Mouse (Mus musculus) spleen, adult 12 weeks (tissue): ENCODE measurements around the gene Mcm3.

Experiments
- DNase-seq: peaks from one replicate; pipeline ENCODE4 v3.0.0; 2022; ENCODE audit warnings: low spot score

Mcm3 gene

DNA sequence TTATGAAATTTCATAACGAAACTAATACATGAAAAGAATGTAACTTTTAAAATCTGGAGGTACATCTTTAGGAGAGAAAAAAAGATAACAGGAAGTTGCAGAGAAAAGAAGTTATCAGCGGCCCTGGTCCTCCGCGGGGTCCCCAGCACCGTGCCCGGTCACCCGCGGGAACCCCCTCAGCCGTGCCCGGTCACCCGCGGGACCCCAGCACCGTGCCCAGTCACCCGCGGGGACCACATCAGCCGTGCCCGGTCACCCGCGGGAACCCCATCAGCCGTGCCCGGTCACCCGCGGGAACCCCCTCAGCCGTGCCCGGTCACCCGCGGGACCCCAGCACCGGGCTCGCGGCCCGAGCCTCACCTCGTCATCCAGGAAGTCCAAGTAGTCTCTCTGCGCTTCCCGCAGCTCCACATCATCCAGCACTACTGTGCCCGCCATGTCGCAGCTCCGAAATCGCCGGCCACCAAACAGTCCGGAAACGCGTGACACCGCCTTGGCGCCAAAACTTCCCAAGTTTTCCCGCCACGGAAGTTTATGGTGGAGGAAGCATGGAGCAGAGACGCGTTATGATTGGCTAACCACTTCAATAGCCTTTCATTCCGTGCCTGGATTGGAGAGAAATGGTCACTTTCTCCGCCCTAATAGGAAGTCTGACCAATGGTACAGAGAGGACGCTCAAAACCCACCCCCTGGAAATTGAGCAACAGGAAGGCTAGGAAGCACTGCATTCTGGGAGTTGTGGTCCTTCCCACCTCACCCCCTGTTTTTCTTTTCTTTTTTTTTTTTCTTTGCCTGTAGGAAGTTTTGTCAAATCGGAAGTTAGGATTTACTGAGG is at the start of gene Mcm3:
TSS of gene Mcm3 (minus strand) at position 542 of the 835 bp plus-strand sequence.
- peak; percentile 77 for DNase-seq

- DNase-seq, result no peak
These were observed 47.9 kb upstream of the Mcm3 start for GRCm38 (mm10) chr1:20868036-20868435.

- no peak for DNase-seq
These were observed 47.3 kb upstream of the Mcm3 start for GRCm38 (mm10) chr1:20867241-20867902.

DNA sequence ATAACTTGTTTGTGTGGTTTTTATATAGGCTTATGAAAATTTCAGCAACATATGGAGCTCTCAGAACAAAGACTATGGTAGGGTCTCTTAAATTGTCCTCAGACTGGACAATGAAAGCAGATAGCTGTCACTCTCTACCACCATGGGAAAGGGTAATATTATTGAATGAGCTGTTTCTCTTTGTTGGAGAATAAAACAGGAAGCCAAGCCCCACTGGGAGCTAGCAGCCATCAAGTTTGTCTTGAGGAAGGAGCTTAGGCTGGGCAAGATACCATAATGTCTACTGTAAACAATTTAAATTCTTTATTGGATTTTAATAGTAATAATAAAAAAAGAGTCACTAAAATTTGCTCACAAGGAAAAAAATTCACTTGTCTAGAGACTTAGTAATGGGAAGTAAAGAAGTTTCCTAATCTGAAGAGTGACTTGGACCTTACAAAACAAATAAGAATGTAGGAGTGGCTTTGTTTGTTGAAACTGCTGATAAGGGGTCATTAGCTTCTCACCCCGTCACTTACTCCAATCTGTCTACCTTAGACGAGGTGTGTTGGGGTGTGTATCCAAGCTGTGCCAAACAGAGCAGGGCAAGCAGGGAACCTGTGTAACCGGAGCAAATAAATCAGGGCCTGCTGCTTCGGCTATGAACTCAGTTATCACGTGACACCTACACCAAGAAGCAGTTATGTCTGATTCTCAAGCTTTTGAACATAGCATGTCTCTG is 43.5 kb upstream of the Mcm3 start:
- no peak for DNase-seq

- DNase-seq, result no peak
These were observed 41.8 kb upstream of the Mcm3 start for GRCm38 (mm10) chr1:20861865-20862264.

- DNase-seq, result no peak
These were observed 40.7 kb upstream of the Mcm3 start for GRCm38 (mm10) chr1:20860775-20861174.

DNA sequence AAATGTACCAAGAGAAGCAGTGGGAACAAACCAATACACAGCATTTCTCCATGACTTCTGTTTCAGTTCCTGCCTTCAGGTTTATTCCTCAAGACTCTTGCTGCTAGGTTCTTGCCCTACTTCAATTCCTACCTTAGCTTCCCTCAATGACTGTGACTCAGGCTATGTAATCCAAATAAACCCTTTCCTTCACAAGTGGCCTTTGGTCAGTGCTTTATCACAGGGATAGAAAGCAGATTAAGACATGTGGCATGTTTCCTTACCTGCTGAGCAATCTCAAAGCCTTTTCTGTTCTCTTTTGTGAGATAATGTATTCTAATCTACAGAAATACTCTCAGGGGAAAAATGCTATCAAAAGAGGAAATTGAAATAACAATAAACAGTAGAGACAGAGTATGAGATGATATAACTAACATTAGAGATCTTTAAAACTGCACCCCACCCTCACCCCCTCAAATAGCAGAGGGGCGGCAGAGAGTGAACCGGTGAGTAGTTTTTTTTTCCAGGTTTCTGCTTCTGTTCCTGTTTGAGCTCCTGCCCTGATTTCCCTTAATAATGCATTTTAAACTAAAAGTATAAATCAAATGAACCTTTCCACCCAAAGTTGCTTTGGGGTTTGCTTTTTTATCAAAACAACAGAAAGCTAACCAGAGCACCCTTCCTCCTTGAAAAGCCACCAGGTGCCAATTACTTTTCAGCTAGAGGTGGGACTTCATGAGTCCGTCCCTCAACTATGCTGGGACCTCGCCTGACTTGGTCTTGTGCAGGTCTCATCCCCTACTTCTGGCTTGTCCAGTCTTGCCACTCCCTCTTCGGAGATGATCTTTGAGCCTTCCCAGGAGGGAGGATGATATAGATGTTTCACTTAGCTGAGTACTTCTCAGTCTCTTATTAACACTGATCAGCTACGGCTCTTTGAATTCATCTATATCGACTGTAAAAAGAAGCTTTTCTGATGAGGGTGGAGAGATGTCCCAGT is 37.1 kb upstream of the Mcm3 start:
- no peak for DNase-seq

DNA sequence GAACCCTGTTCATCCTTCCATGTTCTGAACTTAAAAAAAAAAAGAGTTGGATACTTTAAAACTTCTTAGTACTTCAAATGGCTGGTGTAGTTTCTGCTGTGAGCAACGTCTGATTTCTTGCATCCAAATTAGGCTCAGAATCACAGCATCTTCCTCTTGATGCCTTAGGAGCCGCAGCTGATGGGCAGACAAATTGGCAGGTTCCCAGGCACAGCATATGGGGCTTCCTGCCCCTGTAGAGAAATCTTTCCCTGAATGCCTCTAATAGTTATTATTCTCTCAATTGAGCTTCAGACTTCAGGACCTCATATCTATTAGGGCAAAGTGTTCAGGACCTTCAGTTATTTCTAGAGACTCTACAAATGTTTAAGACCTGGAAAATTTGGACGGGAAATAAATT is 19.8 kb upstream of the Mcm3 start:
- no peak for DNase-seq

- no peak for DNase-seq
These were observed 16.5 kb upstream of the Mcm3 start for GRCm38 (mm10) chr1:20836551-20837125.

DNA sequence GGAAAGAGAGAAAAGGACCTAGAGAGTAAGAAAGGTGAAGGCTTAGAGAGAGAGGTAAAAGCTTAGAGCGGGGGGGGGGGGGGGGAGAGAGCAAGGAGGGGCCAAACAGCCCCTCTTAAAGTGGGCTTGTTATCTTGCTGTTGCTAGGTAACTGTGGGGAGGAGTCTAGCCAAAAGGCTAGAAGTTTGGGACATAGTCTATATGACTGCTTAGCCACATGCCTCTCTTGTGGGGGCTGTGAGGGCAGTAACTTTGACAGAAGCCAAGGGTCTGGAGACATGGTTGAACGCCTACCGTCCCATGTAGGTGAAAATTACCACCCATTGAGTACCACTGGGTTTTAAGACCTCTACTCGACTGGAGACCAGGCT is 13.0 kb upstream of the Mcm3 start:
- DNase-seq, result no peak

DNA sequence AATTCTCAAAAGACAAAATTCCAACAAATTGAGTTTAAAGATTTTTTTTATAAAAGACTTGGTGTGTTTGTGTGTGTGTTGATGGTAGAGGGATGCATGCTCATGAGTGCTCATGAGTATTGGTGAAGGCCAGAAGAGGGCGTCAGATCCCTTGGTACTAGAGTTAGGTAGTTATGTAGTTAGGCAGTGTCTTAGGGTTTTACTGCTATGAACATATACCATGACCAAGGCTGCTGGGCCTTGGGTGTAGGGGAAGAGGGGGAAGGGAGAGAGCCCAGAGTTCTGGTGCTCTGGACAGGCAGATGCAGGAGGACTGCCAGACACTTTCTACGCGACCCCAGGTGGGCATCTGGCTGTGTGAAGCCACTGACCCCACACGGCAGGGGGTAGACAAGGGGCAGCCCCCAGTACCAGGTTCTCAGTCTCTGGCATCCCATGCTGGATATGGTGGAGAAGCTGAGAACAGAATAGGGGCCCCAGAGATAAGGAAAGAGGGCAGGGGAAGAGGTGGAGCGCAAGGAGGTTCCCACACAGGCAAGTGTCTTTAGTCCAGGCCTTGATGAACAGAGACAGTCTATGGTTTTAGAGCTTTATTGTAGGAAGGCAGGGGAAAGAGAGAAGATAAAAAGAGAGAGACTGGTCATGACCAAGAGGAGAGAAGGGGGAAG is 12.5 kb upstream of the Mcm3 start:
- DNase-seq, result no peak

GRCm38 (mm10) chr1:20830546-20830945 is 10.4 kb upstream of the Mcm3 start:
- DNase-seq, result no peak

- no peak for DNase-seq
These were observed 7.9 kb upstream of the Mcm3 start for GRCm38 (mm10) chr1:20828061-20828460.

DNA sequence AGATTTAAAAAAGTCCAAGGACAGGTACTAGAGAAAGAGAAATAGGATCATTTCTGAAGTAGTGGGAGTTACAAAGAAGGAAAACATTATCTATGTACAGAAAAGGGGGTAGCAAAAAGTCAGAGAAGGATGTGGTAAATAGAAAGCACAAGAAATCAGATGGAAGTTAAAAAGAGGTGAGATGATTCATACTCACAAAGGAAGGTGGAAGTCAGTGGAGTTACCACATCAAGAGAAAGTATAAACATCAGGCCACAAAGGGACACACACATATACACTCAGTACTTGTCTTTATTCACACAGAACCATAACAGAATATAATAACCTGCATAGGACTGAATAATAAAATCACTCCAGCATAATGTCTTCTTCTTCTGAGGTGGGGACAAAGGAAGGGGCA is 4.9 kb upstream of the Mcm3 start:
- DNase-seq, result no peak

DNA sequence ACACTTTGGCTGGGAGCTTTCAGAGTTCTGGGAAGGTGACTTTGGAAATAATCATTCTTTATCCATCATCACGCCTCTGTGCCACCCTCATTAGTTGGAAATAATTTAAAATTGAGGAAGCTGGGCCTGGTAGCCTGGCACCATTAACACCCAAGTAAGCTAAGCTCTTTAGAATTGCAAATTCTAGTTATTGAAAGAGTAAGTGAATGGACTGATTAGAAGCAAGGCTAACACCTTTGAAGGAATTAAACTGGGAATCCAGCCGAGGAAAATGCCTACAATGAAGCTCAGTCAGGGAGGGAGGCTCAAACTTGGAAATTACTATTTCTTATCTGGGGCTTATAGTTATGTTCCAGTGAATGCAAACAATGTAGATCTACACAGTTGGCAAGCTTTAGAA is 3.8 kb upstream of the Mcm3 start:
- no peak for DNase-seq

DNA sequence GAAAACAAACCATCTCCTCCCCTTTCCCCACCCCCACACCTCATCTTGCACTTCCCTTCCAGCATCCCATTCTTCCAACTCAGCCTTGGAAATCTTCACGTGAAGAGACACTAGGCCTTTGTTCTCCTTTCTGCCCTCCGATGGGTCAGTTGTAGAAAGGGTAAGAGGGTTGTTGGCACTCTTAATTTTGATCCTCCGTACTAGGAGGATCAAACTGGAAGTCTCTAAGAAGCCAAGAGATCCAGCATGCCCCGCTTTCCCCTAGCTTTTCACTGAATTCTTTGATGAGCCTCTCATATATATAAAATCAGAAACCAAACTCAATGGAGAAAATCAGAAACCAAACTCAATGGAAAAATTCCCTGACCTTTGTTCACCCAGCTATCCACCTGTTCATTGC is 3.4 kb upstream of the Mcm3 start:
- DNase-seq, result no peak

DNA sequence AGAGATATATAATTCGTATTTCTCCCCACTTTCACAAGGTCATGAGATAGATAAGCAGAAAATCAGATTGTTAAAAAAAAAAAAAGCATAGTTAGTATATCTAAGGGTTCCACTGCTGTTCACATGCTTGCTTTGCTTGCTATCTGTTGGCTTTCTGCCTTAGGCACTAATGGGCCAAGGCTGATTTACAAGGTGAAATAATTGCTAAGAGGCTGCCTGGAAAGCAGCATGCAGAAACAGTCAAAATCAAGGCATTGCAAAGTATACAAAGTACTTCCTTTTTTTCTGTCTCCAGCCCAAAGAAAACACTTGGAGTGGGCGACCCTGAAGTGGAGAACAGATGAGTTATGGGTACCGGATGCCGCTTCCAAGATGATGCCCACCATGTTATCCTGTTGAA is 847 bp upstream of the Mcm3 start:
- no peak for DNase-seq

- DNase-seq, result no peak
These were observed 2.5 kb downstream of the Mcm3 start for GRCm38 (mm10) chr1:20817596-20817995.

- DNase-seq, result no peak
These were observed 2.9 kb downstream of the Mcm3 start for GRCm38 (mm10) chr1:20817172-20817571.

- DNase-seq, result no peak
These were observed 5.6 kb downstream of the Mcm3 start for GRCm38 (mm10) chr1:20814521-20814920.

- DNase-seq, result no peak
These were observed 15.6 kb downstream of the Mcm3 start for GRCm38 (mm10) chr1:20804526-20804925.
